Mouse (Mus musculus): ENCODE data around the gene Exd1. TPM values are rescaled to one million over a fixed set of nuclear protein-coding genes. Genes with fewer than 3 reads are reported as not detected.

Exd1 gene
- total RNA-seq (2014; rRNA removed) (0.77 and 0.81 TPM in 2 replicates), polyA plus RNA-seq (2015; fragmentation: Nextera tagmentation; extraction: Ambion mirVana) (0.42 and 0.73 TPM in 2 replicates)

GRCm38 (mm10) chr2:119547522-119548370 is at the start of gene Exd1, which contains the start of gene Chp1:
Gene Exd1, minus strand, starts transcription at chr2:119547627.
Gene Chp1, plus strand, starts transcription at chr2:119547697.
- H3K27me3 ChIP-seq (ENCODE audit: insufficient read depth, low read length): no peaks in the 10 kb centered on the region
- peak; percentile 97 for DNase-seq
- peak; percentile 98 for ATAC-seq
- no peaks in the 10 kb centered on the region for H3K36me3 ChIP-seq (ENCODE audit: insufficient read depth)
- H3K4me2 ChIP-seq (ENCODE audit: low read depth): peak within 1 kb of the TSS; percentile 56
- peak within 1 kb of the TSS; percentile 83 for H3K4me3 ChIP-seq (ENCODE audit: low read depth, low read length)
- H3K9me3 ChIP-seq (ENCODE audit: low read length): no peaks in the 10 kb centered on the region
- H3K4me1 ChIP-seq (ENCODE audit: insufficient read depth): peaks cover 8% of the 10 kb centered on the region; the same call in 1 of the 2 replicates
- 1% methylated on average over 56 of the region's 57 CpGs for WGBS
- H3K9ac ChIP-seq: peak within 1 kb of the TSS; percentile 77
- no peak for TF ChIP-seq CTCF (IDR thresholded peaks at IDR 0.05; ENCODE audit: low read depth)
- H3K27ac ChIP-seq (ENCODE audit: low read depth, low read length): peak within 1 kb of the TSS; percentile 75

GRCm38 (mm10) chr2:119596781-119597330 is 49.4 kb upstream of the Exd1 start:
- H3K4me2 ChIP-seq (ENCODE audit: low read depth): no peak overlapping the region
- H3K27ac ChIP-seq (ENCODE audit: low read depth, low read length): no peak overlapping the region
- WGBS: 83% methylated on average over 8 of the region's 8 CpGs
- no peaks in the 10 kb centered on the region for H3K9me3 ChIP-seq (ENCODE audit: low read length)
- no peak for TF ChIP-seq CTCF (IDR thresholded peaks at IDR 0.05; ENCODE audit: low read depth)
- no peak overlapping the region for H3K4me3 ChIP-seq (ENCODE audit: low read depth, low read length)
- peaks cover 20% of the 10 kb centered on the region for H3K4me1 ChIP-seq (ENCODE audit: insufficient read depth)
- H3K36me3 ChIP-seq (ENCODE audit: insufficient read depth): peaks cover 18% of the 10 kb centered on the region
- H3K9ac ChIP-seq: no peak overlapping the region
- no peaks in the 10 kb centered on the region for H3K27me3 ChIP-seq (ENCODE audit: insufficient read depth, low read length)
- peak; percentile 33 for DNase-seq
- ATAC-seq: no peak

GRCm38 (mm10) chr2:119595308-119595707 is 47.9 kb upstream of the Exd1 start:
- ATAC-seq: no peak

GRCm38 (mm10) chr2:119594113-119594981 is 46.9 kb upstream of the Exd1 start:
- Histone ChIP-seq H3K27me3 (ENCODE audit: insufficient read depth, low read length) (no peaks in the 10 kb centered on the region), H3K9ac (peak overlapping the region; percentile 94), H3K4me1 (ENCODE audit: insufficient read depth) (peaks cover 11% of the 10 kb centered on the region), H3K9me3 (ENCODE audit: low read length) (no peaks in the 10 kb centered on the region), H3K36me3 (ENCODE audit: insufficient read depth) (peaks cover 16% of the 10 kb centered on the region), H3K4me2 (ENCODE audit: low read depth) (peak overlapping the region; percentile 63), H3K27ac (ENCODE audit: low read depth, low read length) (peak overlapping the region; percentile 75), H3K4me3 (ENCODE audit: low read depth, low read length) (peak overlapping the region; percentile 79)
- WGBS: 2% methylated on average over 61 of the region's 61 CpGs
- peak; percentile 99 for DNase-seq
- ATAC-seq: peak; percentile 99
- TF ChIP-seq CTCF (IDR thresholded peaks at IDR 0.05; ENCODE audit: low read depth): no peak

More at GRCm38 (mm10) chr2:119595308-119595707, 47.9 kb upstream of the Exd1 start:
- no peak for TF ChIP-seq CTCF (IDR thresholded peaks at IDR 0.05; ENCODE audit: low read depth)
- Histone ChIP-seq H3K9me3 (ENCODE audit: low read length) (no peaks in the 10 kb centered on the region), H3K4me3 (ENCODE audit: low read depth, low read length) (peak overlapping the region; percentile 79), H3K9ac (peak overlapping the region; percentile 94), H3K4me2 (ENCODE audit: low read depth) (peak overlapping the region; percentile 63), H3K27ac (ENCODE audit: low read depth, low read length) (no peak overlapping the region), H3K4me1 (ENCODE audit: insufficient read depth) (peaks cover 11% of the 10 kb centered on the region), H3K36me3 (ENCODE audit: insufficient read depth) (peaks cover 23% of the 10 kb centered on the region), H3K27me3 (ENCODE audit: insufficient read depth, low read length) (no peaks in the 10 kb centered on the region)
- no peak for DNase-seq
- 31% methylated on average over 4 of the region's 4 CpGs for WGBS

GRCm38 (mm10) chr2:119593765-119594112 is 46.3 kb upstream of the Exd1 start:
- Histone ChIP-seq H3K4me3 (ENCODE audit: low read depth, low read length) (peak overlapping the region; percentile 79), H3K36me3 (ENCODE audit: insufficient read depth) (peaks cover 16% of the 10 kb centered on the region; the same call in 1 of the 2 replicates), H3K9me3 (ENCODE audit: low read length) (no peaks in the 10 kb centered on the region), H3K27me3 (ENCODE audit: insufficient read depth, low read length) (no peaks in the 10 kb centered on the region), H3K4me1 (ENCODE audit: insufficient read depth) (peaks cover 11% of the 10 kb centered on the region), H3K9ac (no peak overlapping the region), H3K4me2 (ENCODE audit: low read depth) (peak overlapping the region; percentile 34), H3K27ac (ENCODE audit: low read depth, low read length) (peak overlapping the region; percentile 54)
- 7% methylated on average over 7 of the region's 7 CpGs for WGBS
- ATAC-seq (no peak), DNase-seq (no peak)
- TF ChIP-seq CTCF (IDR thresholded peaks at IDR 0.05; ENCODE audit: low read depth): peak; percentile 18; the same call in 1 of the 2 replicates

- Histone ChIP-seq H3K4me1 (ENCODE audit: insufficient read depth) (peaks cover 10% of the 10 kb centered on the region), H3K36me3 (ENCODE audit: insufficient read depth) (peaks cover 6% of the 10 kb centered on the region; the same call in 1 of the 2 replicates), H3K4me2 (ENCODE audit: low read depth) (no peak overlapping the region), H3K4me3 (ENCODE audit: low read depth, low read length) (no peak overlapping the region), H3K27me3 (ENCODE audit: insufficient read depth, low read length) (no peaks in the 10 kb centered on the region), H3K9me3 (ENCODE audit: low read length) (no peaks in the 10 kb centered on the region), H3K27ac (ENCODE audit: low read depth, low read length) (no peak overlapping the region), H3K9ac (no peak overlapping the region)
- TF ChIP-seq CTCF (IDR thresholded peaks at IDR 0.05; ENCODE audit: low read depth): 0 out of 2 replicates have a peak, but pooled peaks have one; percentile 21
- no peak for ATAC-seq
- 93% methylated on average over 3 of the region's 3 CpGs for WGBS
- DNase-seq: no peak
Observed at GRCm38 (mm10) chr2:119591247-119591646, 43.8 kb upstream of the Exd1 start.

All from forebrain, postnatal 0 days (tissue).